Comparison of ENCODE assay signal across 25 mouse cellular contexts in genomic region chr7:142188156-142188555, GRCm38 (mm10). TPM values are rescaled to one million over a fixed set of nuclear protein-coding genes. Genes with fewer than 3 reads are reported as not detected.
"Had no signal": no experiment of that assay in that cellular context is flagged by ENCODE, and none has a peak within 500 bp of the region (broad histone marks: within the 10 kb centered on the region; RNA-seq: fewer than 3 reads in every experiment).

No protein-coding gene starts in this region.

- DNase-seq: lung, adult 18-20 months; lung, embryonic 14.5 days; lung, postnatal 10 days; lung, postnatal 4 days; midbrain, embryonic 14.5 days; retina, postnatal 1 day; right cerebral cortex, postnatal 14 days; thymus, adult 2 months; thymus, postnatal 25 days; thymus, postnatal 4 days had no signal

RNA-seq across cellular contexts. Expression of gene Gm10153, which starts 2.0 kb away (rescaled TPM):
- total RNA-seq: megakaryocyte, adult 5-6 weeks; megakaryocyte-erythroid progenitor cell, adult 5-6 weeks had no signal
- polyA plus RNA-seq: lung, embryonic 14.5 days; lung, embryonic 16.5 days; midbrain, embryonic 10.5 days; midbrain, embryonic 12.5 days; midbrain, embryonic 14.5 days; midbrain, embryonic 16.5 days; myocyte; neural tube, embryonic 11.5 days; neural tube, embryonic 13.5 days; neural tube, embryonic 15.5 days; spleen, adult 2 months; stomach, embryonic 15.5 days; stomach, postnatal 0 days; testis, adult 2 months; thymus, adult 2 months; urinary bladder, adult 2 months had no signal

RNA-seq across cellular contexts. Expression of gene Krtap5-2, which starts 12.4 kb away (rescaled TPM):
- total RNA-seq: megakaryocyte, adult 5-6 weeks; megakaryocyte-erythroid progenitor cell, adult 5-6 weeks had no signal
- polyA plus RNA-seq: lung, embryonic 14.5 days; lung, embryonic 16.5 days; midbrain, embryonic 10.5 days; midbrain, embryonic 12.5 days; midbrain, embryonic 14.5 days; midbrain, embryonic 16.5 days; myocyte; neural tube, embryonic 11.5 days; neural tube, embryonic 13.5 days; neural tube, embryonic 15.5 days; spleen, adult 2 months; stomach, embryonic 15.5 days; stomach, postnatal 0 days; testis, adult 2 months; thymus, adult 2 months; urinary bladder, adult 2 months had no signal

RNA-seq across cellular contexts. Expression of gene Krtap5-3, which starts 13.0 kb away (rescaled TPM):
- total RNA-seq: megakaryocyte, adult 5-6 weeks; megakaryocyte-erythroid progenitor cell, adult 5-6 weeks had no signal
- polyA plus RNA-seq: lung, embryonic 14.5 days; lung, embryonic 16.5 days; midbrain, embryonic 10.5 days; midbrain, embryonic 12.5 days; midbrain, embryonic 14.5 days; midbrain, embryonic 16.5 days; myocyte; neural tube, embryonic 11.5 days; neural tube, embryonic 13.5 days; neural tube, embryonic 15.5 days; spleen, adult 2 months; stomach, embryonic 15.5 days; stomach, postnatal 0 days; testis, adult 2 months; thymus, adult 2 months; urinary bladder, adult 2 months had no signal

RNA-seq across cellular contexts. Expression of gene Gm4553, which starts 22.6 kb away (rescaled TPM):
- total RNA-seq: megakaryocyte, adult 5-6 weeks; megakaryocyte-erythroid progenitor cell, adult 5-6 weeks had no signal
- polyA plus RNA-seq: lung, embryonic 14.5 days; lung, embryonic 16.5 days; midbrain, embryonic 10.5 days; midbrain, embryonic 12.5 days; midbrain, embryonic 14.5 days; midbrain, embryonic 16.5 days; myocyte; neural tube, embryonic 11.5 days; neural tube, embryonic 13.5 days; neural tube, embryonic 15.5 days; spleen, adult 2 months; stomach, embryonic 15.5 days; stomach, postnatal 0 days; testis, adult 2 months; thymus, adult 2 months; urinary bladder, adult 2 months had no signal

RNA-seq across cellular contexts. Expression of gene Gm7579, which starts 23.5 kb away (rescaled TPM):
- total RNA-seq: megakaryocyte, adult 5-6 weeks; megakaryocyte-erythroid progenitor cell, adult 5-6 weeks had no signal
- polyA plus RNA-seq: lung, embryonic 14.5 days; lung, embryonic 16.5 days; midbrain, embryonic 10.5 days; midbrain, embryonic 12.5 days; midbrain, embryonic 14.5 days; midbrain, embryonic 16.5 days; myocyte; neural tube, embryonic 11.5 days; neural tube, embryonic 13.5 days; neural tube, embryonic 15.5 days; spleen, adult 2 months; stomach, embryonic 15.5 days; stomach, postnatal 0 days; testis, adult 2 months; thymus, adult 2 months; urinary bladder, adult 2 months had no signal
